Mouse (Mus musculus): ENCODE results near the gene Pias1. TPM values are rescaled to one million over a fixed set of nuclear protein-coding genes. Genes with fewer than 3 reads are reported as not detected.

The Pias1 gene
- polyA plus RNA-seq, 1 experiment from 2014 or later: 53.8 TPM

DNA sequence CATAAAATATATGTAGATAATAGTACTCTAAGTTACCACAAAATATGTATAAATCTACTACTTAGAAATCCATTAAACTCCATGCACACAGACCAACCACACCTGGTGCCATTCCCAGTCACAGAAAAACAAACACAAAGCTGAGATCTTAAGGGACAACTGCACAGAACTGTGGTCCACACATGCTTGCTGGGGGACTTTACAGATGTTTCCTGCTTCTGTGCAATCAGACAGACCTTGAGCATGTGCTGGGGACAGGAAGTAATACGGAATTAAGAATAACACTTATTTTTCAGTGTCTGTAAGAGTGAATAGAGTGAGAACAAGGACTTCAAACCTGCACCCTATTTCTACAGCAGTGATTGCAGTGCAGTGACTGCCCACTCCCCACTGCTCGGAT is 66.8 kb downstream of the Pias1 start:
- Histone ChIP-seq H3K27me3 (ENCODE audit: control insufficient read depth, insufficient read depth, low read length) (no peaks in the 10 kb centered on the region), H3K27ac (ENCODE audit: low read length) (no peak overlapping the region), H3K36me3 (ENCODE audit: control insufficient read depth, insufficient read depth, low read length) (peaks cover 8% of the 10 kb centered on the region), H3K4me3 (replicated peaks; ENCODE audit: low read length) (no peak overlapping the region), H3K9ac (ENCODE audit: low read length) (no peak overlapping the region), H3K4me2 (ENCODE audit: low read depth, low read length) (no peak overlapping the region), H3K9me3 (replicated peaks; ENCODE audit: control insufficient read depth, low read length) (no peaks in the 10 kb centered on the region), H3K4me1 (ENCODE audit: control insufficient read depth, insufficient read depth, low read length) (no peaks in the 10 kb centered on the region)
- 52% methylated on average over 2 of the region's 2 CpGs for WGBS
- no peak for ATAC-seq (ENCODE audit: insufficient read depth, low FRiP score)

DNA sequence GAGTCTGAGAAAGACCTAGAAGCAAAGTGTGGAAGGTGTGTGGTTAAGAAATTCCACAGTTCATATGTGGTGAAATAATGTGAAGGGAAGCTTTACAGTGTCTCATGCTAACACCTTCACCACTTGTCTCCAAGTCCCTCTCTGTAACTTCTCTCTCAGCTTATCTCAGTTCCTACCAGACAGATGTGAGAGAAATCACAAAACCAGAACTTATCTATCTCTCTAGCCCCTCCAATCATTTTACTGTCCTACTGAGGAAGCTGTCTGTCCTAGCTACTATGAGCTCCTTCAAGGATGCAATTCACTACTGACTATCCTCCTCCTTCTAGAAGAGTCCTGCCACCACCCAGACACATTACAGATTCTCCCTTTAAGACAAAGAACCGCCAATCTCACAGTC is 70.7 kb downstream of the Pias1 start:
- Histone ChIP-seq H3K4me2 (ENCODE audit: low read depth, low read length) (no peak overlapping the region), H3K27ac (ENCODE audit: low read length) (no peak overlapping the region), H3K4me1 (ENCODE audit: control insufficient read depth, insufficient read depth, low read length) (no peaks in the 10 kb centered on the region), H3K4me3 (replicated peaks; ENCODE audit: low read length) (no peak overlapping the region), H3K9me3 (replicated peaks; ENCODE audit: control insufficient read depth, low read length) (peaks cover 5% of the 10 kb centered on the region; the same call in 1 of the 2 replicates), H3K9ac (ENCODE audit: low read length) (no peak overlapping the region), H3K27me3 (ENCODE audit: control insufficient read depth, insufficient read depth, low read length) (no peaks in the 10 kb centered on the region), H3K36me3 (ENCODE audit: control insufficient read depth, insufficient read depth, low read length) (peaks cover 10% of the 10 kb centered on the region)
- no peak for ATAC-seq (ENCODE audit: insufficient read depth, low FRiP score)
- 95% methylated on average over 1 of the region's 1 CpGs for WGBS

DNA sequence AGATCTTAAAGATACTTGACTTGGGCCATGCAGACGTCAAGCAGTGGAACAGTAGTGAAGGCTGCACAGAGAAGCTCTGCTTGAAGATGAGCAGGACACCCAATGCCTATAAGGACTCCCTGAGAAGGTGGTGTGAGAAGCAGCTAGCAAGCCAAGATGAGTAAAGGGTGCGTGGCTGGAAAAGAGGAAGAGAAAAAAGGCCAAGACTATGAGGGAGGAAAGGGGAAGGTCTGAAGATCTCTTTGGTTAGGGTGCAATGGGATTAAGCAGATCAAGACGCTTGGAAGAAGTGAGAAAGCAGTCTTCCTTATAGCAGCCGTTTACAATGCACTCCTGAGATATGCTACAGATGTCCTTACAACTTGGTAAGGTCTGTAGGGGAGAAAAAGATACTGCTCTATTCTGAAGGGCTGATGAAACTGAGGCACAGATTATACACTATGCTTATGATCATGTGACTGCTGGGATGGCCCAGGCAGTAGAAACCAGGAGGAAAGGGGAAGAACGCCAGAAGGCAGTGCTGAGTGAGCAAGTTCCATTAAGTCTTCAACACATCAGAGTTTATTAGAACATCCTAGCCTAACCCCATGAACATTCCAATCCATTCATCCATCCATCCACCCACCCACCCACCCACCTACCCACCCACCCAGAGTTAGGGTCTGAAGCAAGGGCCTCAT is 74.2 kb downstream of the Pias1 start:
- Histone ChIP-seq H3K36me3 (ENCODE audit: control insufficient read depth, insufficient read depth, low read length) (peaks cover 13% of the 10 kb centered on the region), H3K27ac (ENCODE audit: low read length) (no peak overlapping the region), H3K9ac (ENCODE audit: low read length) (no peak overlapping the region), H3K27me3 (ENCODE audit: control insufficient read depth, insufficient read depth, low read length) (no peaks in the 10 kb centered on the region), H3K9me3 (replicated peaks; ENCODE audit: control insufficient read depth, low read length) (peaks cover 5% of the 10 kb centered on the region; the same call in 1 of the 2 replicates), H3K4me2 (ENCODE audit: low read depth, low read length) (no peak overlapping the region), H3K4me3 (replicated peaks; ENCODE audit: low read length) (no peak overlapping the region), H3K4me1 (ENCODE audit: control insufficient read depth, insufficient read depth, low read length) (no peaks in the 10 kb centered on the region)
- no peak for ATAC-seq (ENCODE audit: insufficient read depth, low FRiP score)
- WGBS: 88% methylated on average over 5 of the region's 5 CpGs

DNA sequence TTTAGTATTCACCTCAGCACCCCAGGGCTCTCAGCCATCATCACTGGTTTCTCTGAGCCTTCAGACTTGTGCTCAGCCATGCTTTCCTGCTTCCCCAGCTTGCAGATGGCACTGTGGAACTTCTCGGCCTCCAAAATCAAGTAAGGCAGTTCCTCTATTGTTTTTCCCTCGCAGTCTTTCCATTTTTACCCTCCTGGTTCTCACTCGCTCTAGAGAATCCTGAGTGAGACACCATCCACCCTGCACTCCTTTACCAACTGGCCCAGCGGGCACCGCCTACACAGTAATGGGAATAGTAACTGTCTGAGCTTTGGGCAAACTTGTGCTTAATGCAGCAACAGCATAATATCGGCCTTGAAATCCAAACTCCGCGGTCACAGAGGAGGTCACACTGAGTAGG is 82.7 kb downstream of the Pias1 start:
- H3K4me3 ChIP-seq (replicated peaks; ENCODE audit: low read length): no peak overlapping the region
- H3K9me3 ChIP-seq (replicated peaks; ENCODE audit: control insufficient read depth, low read length): no peaks in the 10 kb centered on the region
- no peak overlapping the region for H3K9ac ChIP-seq (ENCODE audit: low read length)
- no peak overlapping the region for H3K4me2 ChIP-seq (ENCODE audit: low read depth, low read length)
- WGBS: 97% methylated on average over 8 of the region's 8 CpGs
- H3K4me1 ChIP-seq (ENCODE audit: control insufficient read depth, insufficient read depth, low read length): no peaks in the 10 kb centered on the region
- H3K27ac ChIP-seq (ENCODE audit: low read length): no peak overlapping the region
- H3K27me3 ChIP-seq (ENCODE audit: control insufficient read depth, insufficient read depth, low read length): no peaks in the 10 kb centered on the region
- ATAC-seq (ENCODE audit: insufficient read depth, low FRiP score): no peak
- 0 out of 2 replicates have a peak, but pooled peaks cover 6% of the 10 kb centered on the region for H3K36me3 ChIP-seq (ENCODE audit: control insufficient read depth, insufficient read depth, low read length)

DNA sequence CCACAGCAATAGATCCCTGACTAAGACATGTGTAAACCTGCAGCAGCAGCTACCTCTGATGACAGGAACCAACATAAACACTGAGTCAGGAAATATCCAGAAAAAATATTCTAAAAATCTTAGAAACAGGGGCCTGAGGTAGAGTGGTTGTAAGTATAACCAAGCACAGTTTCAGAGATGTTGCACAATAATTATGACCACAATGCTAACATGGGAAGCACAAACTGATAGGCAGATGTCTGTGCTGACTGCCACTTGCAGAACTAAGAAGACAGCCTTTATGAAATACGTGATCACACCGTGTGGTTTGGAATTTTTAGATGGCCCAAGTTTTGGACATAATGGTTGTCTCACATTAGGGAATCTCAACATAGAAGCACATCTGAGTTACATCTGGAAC is 83.9 kb downstream of the Pias1 start:
- Histone ChIP-seq H3K9ac (ENCODE audit: low read length) (no peak overlapping the region), H3K36me3 (ENCODE audit: control insufficient read depth, insufficient read depth, low read length) (0 out of 2 replicates have a peak, but pooled peaks cover 6% of the 10 kb centered on the region), H3K9me3 (replicated peaks; ENCODE audit: control insufficient read depth, low read length) (no peaks in the 10 kb centered on the region), H3K4me3 (replicated peaks; ENCODE audit: low read length) (no peak overlapping the region), H3K27me3 (ENCODE audit: control insufficient read depth, insufficient read depth, low read length) (no peaks in the 10 kb centered on the region), H3K4me1 (ENCODE audit: control insufficient read depth, insufficient read depth, low read length) (no peaks in the 10 kb centered on the region), H3K27ac (ENCODE audit: low read length) (no peak overlapping the region), H3K4me2 (ENCODE audit: low read depth, low read length) (no peak overlapping the region)
- no peak for ATAC-seq (ENCODE audit: insufficient read depth, low FRiP score)
- 97% methylated on average over 2 of the region's 2 CpGs for WGBS

DNA sequence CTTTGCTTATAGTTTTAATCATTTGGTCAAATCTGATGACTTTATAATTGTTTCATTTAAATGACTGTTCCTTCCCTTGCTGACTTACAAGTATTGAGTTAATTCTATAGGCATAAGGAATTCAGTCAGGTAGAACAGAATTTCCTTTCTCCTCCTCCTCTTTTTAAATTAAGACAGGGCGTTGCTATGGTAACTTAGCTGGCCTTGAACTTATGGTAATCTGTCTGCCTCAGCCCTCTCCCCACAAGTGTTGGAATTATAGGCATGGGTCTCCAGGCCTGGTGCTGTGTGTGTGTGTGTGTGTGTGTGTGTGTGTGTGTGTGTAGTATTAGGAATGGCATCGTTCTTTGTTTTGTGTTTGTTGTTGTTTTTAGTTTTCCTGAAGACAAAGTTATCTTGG is 86.0 kb downstream of the Pias1 start:
- H3K4me1 ChIP-seq (ENCODE audit: control insufficient read depth, insufficient read depth, low read length): no peaks in the 10 kb centered on the region
- H3K9ac ChIP-seq (ENCODE audit: low read length): no peak overlapping the region
- no peak overlapping the region for H3K4me2 ChIP-seq (ENCODE audit: low read depth, low read length)
- no peak for ATAC-seq (ENCODE audit: insufficient read depth, low FRiP score)
- WGBS: 91% methylated on average over 2 of the region's 2 CpGs
- H3K27ac ChIP-seq (ENCODE audit: low read length): no peak overlapping the region
- H3K4me3 ChIP-seq (replicated peaks; ENCODE audit: low read length): no peak overlapping the region
- 0 out of 2 replicates have a peak, but pooled peaks cover 6% of the 10 kb centered on the region for H3K36me3 ChIP-seq (ENCODE audit: control insufficient read depth, insufficient read depth, low read length)
- H3K27me3 ChIP-seq (ENCODE audit: control insufficient read depth, insufficient read depth, low read length): no peaks in the 10 kb centered on the region
- H3K9me3 ChIP-seq (replicated peaks; ENCODE audit: control insufficient read depth, low read length): no peaks in the 10 kb centered on the region

DNA sequence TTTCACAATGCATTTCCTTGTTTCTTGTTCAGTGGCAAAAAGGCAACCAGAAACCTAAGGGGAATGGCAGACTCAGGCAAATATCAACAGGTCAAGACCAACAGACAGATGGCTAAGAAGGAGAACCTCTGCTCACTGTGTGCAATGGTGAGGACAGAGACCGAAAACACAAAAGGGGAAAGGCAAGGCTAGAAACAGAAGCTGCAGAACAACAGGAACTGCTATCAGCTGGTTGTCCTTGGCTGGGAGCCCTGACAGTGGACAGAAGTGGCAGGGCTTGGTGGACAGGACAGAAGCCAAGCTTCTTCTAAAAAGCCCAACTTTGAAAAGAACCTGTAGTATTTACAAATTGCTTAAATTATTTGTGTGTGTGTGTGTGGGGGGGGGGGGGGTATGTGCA is 93.2 kb downstream of the Pias1 start:
- WGBS: 82% methylated on average over 1 of the region's 1 CpGs
- no peak overlapping the region for H3K4me3 ChIP-seq (replicated peaks; ENCODE audit: low read length)
- H3K36me3 ChIP-seq (ENCODE audit: control insufficient read depth, insufficient read depth, low read length): peaks cover 14% of the 10 kb centered on the region

DNA sequence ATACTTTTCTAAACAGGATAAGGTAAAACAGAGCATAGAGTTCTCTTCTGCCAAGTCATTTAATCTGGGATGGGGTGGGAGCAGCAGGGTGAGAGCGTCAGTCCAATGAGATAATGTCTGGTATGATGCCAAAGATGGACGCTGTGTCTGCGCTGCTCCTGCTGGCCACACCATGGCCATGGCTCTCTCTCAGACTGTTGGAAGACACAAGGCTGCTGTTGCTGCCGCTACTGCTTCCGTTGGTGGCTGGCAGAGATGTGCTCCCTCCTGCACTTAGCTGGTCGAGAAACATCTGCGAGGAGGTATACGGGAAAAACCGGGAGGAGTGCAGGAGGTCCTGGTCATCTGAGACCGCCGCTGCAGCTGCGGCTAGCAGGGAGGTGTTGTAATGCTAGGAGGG is 105.9 kb downstream of the Pias1 start:
- H3K36me3 ChIP-seq (ENCODE audit: control insufficient read depth, insufficient read depth, low read length): peaks cover 15% of the 10 kb centered on the region
- H3K9ac ChIP-seq (ENCODE audit: low read length): no peak overlapping the region
- no peaks in the 10 kb centered on the region for H3K4me1 ChIP-seq (ENCODE audit: control insufficient read depth, insufficient read depth, low read length)
- H3K9me3 ChIP-seq (replicated peaks; ENCODE audit: control insufficient read depth, low read length): no peaks in the 10 kb centered on the region
- H3K4me3 ChIP-seq (replicated peaks; ENCODE audit: low read length): no peak overlapping the region
- no peaks in the 10 kb centered on the region for H3K27me3 ChIP-seq (ENCODE audit: control insufficient read depth, insufficient read depth, low read length)
- H3K4me2 ChIP-seq (ENCODE audit: low read depth, low read length): no peak overlapping the region
- H3K27ac ChIP-seq (ENCODE audit: low read length): no peak overlapping the region
- WGBS: 66% methylated on average over 12 of the region's 12 CpGs
- ATAC-seq (ENCODE audit: insufficient read depth, low FRiP score): peak; percentile 44; the same call in 1 of the 2 replicates

More for the DNA sequence above, 93.2 kb downstream of the Pias1 start:
- ATAC-seq (ENCODE audit: insufficient read depth, low FRiP score): no peak
- Histone ChIP-seq H3K27ac (ENCODE audit: low read length) (no peak overlapping the region), H3K9me3 (replicated peaks; ENCODE audit: control insufficient read depth, low read length) (no peaks in the 10 kb centered on the region), H3K27me3 (ENCODE audit: control insufficient read depth, insufficient read depth, low read length) (no peaks in the 10 kb centered on the region), H3K4me1 (ENCODE audit: control insufficient read depth, insufficient read depth, low read length) (no peaks in the 10 kb centered on the region), H3K9ac (ENCODE audit: low read length) (no peak overlapping the region), H3K4me2 (ENCODE audit: low read depth, low read length) (no peak overlapping the region)

DNA sequence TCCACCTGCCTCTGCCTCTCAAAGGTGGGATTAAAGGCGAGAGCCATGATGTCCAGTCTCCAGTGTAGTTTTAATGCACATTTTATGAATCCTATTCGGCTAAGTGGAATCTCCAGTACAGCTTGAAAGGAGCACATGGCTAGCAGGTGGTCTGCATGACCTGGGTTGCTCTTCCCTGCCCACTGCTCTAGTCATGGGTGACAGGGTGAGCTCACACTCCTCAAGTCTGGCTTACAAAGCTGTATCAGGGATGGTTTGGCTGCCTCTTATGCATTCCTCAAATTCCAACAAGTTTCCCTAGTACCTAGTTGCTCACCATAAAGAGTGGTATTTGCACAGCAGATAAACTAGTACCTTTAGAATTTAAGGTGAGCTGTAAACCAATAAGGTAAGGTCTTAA is 109.9 kb downstream of the Pias1 start:
- no peak for ATAC-seq (ENCODE audit: insufficient read depth, low FRiP score)
- Histone ChIP-seq H3K27ac (ENCODE audit: low read length) (no peak overlapping the region), H3K36me3 (ENCODE audit: control insufficient read depth, insufficient read depth, low read length) (no peaks in the 10 kb centered on the region; the same call in 1 of the 2 replicates), H3K4me3 (replicated peaks; ENCODE audit: low read length) (no peak overlapping the region), H3K9me3 (replicated peaks; ENCODE audit: control insufficient read depth, low read length) (no peaks in the 10 kb centered on the region), H3K4me2 (ENCODE audit: low read depth, low read length) (no peak overlapping the region), H3K9ac (ENCODE audit: low read length) (no peak overlapping the region), H3K4me1 (ENCODE audit: control insufficient read depth, insufficient read depth, low read length) (peaks cover 10% of the 10 kb centered on the region; the same call in 1 of the 2 replicates), H3K27me3 (ENCODE audit: control insufficient read depth, insufficient read depth, low read length) (no peaks in the 10 kb centered on the region)
- WGBS: 77% methylated on average over 2 of the region's 2 CpGs

Measured in stomach, embryonic 16.5 days (tissue).